Mouse (Mus musculus) 416B (cell line): ENCODE results near the gene Gm13889.
A peak's percentile ranks its signal among the peaks of the same experiment; 100 is the strongest.

Experiments
- DNase-seq: peaks from one replicate; pipeline ENCODE4 v3.0.0; 2011; ENCODE audit warnings: low read depth

The Gm13889 gene

GRCm38 (mm10) chr2:93957785-93958175, 779 bp upstream of the Gm13889 start:
- no peak for DNase-seq

DNA sequence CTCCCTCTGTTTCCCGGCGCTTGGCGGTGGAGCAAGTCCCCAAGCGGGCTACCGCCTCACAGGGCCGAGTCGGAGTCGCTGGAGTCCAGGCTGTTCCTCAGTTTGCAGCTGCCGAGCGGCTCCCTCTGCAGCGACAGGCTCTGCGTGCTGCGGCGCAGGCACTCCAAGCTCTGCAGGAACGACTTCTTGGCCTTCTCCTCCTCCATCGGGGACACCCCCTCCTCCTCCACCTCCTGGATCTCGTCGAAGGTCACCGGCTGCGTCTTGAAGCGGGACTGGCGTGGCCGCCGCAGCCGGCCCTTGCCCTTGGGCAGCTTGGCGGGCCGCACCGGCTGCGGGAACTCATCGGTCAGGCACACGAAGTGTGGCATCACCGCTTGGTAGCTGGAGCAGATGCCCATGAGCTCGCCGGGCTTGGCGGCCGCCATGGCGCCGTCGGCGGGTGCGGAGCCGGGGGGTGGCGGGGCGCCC, 635 bp downstream of the Gm13889 start:
- DNase-seq = no peak

GRCm38 (mm10) chr2:93955886-93956285, 1.1 kb downstream of the Gm13889 start:
- DNase-seq = no peak

DNA sequence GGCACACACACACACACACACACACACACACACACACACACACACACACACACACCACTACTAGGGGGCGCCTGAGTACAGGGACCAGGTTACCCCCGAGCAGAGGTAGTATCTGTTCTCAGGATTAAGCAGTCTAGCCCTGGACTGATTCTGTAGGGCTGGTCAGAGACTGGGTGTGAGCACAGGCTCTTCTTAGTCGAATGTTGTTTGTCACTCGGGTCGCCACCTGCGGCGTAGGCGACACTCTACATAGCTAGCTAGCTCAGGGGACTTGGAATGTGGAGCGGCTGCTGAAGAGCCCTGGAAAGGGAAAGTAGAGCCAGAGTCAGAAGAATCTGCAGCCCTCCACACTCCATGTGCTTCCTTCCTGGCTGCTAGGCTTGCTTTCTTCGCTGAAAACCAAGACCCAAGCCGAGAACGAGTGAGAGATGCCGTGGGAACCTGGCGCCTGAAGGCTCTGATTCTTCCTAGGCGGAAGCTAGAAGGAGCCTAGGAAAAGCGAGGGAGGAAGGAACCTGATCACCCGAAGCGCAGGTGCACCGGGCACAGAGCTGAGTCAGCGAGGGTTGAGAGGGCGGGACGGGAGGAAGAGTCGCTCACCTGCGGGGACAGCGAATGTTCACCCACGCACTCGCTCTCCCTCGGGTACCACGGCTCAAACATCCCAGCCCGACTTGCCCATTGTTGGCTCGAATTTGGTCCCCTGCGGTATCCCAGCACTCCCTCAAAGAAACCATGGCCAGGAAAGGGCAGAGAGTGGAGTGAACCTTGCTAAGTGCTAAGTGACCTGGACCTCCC, 2.0 kb downstream of the Gm13889 start:
- DNase-seq = no peak

DNA sequence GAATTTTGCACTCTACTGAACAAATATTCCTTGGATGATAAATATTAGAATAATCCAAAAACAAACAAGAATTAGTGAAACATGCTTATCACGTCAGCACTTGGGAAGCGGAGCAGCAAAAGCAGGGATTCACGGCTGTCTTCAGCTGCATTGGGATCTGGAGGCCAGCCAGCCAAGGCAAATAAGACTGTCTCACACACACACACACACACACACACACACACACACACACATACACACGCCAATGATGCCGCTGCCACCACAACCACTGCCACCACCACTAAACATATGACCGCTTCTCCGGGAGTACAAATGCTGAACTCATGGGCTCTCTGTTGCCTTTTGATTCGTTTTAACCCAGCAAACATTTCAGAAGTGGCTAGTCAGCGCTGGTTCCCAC, 3.3 kb downstream of the Gm13889 start:
- no peak for DNase-seq

DNA sequence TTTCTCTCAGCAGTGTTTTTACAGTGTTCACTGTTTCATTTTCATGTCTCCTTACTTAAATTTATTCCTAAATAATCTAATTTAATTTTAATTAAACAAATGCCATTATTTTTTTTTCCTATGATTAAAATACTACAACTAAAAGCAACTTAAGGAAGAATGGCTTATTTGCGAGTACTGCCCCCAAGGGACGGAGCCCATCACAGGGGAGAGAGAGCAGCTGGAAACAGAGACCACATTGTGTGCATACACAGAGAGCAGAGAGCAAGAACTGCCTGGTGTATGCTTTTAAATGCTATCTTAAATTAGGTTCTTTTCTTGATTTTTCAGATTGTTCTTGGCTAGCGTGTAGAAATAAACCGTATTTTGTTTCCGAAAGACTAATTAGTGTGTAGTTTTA, 10.0 kb downstream of the Gm13889 start:
- no peak for DNase-seq

- no peak for DNase-seq
These were observed 12.1 kb downstream of the Gm13889 start for GRCm38 (mm10) chr2:93944855-93945254.

- peak; percentile 5 for DNase-seq
These were observed 12.9 kb downstream of the Gm13889 start for GRCm38 (mm10) chr2:93944099-93944498.

DNA sequence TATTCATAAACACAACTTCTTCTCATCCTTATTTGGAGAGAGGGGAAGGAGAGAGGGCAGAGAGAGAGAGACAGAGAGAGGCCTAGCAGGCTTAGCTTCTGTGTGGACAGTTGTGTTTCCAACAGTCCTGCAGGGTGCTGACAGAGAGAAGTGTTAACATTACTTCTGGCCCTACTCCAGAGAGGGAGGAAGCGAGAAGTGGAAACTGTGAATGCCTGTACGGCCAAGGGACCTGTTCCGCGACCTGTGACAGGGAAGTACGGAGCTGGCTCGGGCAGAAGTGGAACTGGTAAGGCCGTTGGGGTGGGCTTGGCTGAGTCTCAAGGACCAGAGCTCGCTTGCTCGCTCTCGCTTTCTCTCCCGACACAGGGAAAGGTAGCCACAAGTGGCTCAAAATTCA, 15.3 kb downstream of the Gm13889 start:
- no peak for DNase-seq

DNA sequence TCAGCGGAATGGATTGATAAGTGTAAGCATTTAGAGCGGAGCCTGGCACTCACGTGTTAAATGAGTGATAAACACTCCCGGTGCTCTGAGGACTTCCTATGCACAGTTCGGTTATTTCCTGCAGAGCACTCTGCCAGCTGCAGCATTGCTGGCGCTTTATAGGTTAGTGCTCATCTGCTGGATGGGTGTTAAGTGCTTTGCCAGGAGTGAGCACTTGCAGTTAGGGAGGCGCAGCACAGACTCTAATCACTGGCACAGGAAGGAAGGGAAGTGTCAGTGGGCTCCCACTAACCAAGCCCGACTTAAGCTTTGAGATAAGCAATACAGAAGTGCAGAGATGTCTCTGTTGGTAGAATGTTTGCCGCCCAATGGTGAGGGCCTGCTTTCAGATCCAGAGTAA, 18.5 kb downstream of the Gm13889 start:
- DNase-seq = peak; percentile 33

DNA sequence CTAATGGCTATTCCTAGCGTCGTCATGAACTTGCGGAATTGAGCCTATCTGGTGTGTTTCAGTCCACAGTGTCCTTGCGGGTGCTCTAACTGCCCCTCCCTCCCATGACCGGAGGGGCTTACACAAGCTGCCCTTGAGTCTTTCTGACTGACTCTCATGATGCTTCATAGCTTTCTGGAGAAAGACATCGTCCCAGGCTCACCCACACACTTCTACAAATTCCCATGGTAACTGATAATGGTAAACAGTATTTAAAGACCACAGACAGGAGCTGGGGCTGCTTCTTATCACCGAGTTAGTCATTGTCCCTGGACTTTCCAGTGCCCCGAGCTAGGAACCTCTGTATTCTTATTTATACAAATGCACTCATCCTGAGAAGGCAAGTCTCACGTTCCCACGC, 28.1 kb downstream of the Gm13889 start:
- DNase-seq = no peak

GRCm38 (mm10) chr2:93927701-93928437, 29.1 kb downstream of the Gm13889 start:
- DNase-seq = no peak

GRCm38 (mm10) chr2:93926141-93926540, 30.9 kb downstream of the Gm13889 start:
- DNase-seq = no peak

DNA sequence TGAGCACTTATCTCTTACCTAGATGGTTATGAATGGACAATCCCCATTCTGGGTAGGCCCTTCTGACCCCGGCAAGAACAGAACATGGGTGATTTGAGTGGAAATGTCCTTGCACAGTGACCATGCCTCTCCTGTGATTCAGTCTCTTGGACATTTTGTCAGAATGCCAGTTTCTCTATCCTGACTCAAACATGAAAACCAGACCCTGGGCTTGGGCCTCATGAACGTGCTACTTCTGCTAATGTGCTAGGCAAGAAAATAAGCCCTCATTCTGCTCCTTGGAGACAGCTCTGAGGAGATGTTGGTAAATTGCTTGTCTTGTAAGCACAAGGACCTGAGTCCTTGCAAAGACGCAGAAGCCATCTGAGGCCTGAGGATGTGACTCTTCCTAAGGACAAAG, 37.9 kb downstream of the Gm13889 start:
- no peak for DNase-seq

DNA sequence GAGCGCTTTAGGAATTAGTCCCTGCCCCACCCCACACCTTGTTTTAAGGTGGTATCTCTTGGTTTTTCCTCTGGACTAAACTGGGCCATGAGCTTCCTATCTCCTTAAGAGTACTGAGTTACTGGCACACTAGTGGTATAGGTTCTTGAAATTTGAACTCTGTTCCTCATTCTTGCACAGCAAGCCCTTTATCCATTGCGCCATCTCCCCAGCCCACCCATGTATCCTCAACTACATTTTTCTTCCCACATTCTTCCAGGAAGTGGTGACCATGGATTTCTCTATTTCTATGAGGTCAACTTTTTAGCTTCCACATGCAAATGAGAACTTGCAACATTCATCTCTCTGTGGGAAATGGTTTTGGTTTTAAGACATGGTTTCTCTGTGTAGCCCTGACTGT, 43.4 kb downstream of the Gm13889 start:
- peak; percentile 36 for DNase-seq

DNA sequence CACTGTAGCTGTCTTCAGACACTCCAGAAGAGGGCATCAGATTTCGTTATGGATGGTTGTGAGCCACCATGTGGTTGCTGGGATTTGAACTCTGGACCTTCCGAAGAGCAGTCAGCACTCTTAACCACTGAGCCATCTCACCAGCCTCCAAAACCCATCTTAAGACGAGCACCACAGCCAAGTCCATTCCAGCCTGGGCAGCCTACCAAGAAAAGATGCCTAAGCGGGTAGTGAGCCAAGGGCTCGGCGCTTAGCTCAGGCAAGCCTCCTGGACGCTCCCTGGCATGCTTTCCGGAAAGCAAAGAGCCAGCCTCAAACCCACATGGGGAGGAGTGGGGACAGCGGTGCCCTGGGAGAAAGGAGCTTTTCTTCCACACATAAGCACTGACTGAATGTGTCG, 45.1 kb downstream of the Gm13889 start:
- DNase-seq = no peak

DNA sequence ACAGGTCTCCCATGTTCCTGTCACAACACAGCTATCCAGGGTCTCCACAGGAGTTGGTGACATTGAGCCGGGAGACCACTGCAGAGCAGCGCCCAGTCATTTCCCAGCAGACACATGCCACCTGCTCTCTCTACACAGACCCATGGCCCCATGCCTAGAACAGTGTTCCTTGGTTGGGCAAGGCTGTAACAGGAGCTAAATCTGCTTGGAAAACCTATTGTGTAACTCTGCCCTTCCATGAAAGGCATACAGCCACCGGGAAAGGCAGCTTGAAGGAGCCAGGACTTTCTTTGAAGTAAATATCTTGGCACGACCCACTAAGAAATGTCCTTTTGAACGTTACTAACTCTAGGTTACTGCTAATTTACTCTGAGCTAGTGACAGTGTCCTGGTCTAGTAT, 47.3 kb downstream of the Gm13889 start:
- no peak for DNase-seq

DNA sequence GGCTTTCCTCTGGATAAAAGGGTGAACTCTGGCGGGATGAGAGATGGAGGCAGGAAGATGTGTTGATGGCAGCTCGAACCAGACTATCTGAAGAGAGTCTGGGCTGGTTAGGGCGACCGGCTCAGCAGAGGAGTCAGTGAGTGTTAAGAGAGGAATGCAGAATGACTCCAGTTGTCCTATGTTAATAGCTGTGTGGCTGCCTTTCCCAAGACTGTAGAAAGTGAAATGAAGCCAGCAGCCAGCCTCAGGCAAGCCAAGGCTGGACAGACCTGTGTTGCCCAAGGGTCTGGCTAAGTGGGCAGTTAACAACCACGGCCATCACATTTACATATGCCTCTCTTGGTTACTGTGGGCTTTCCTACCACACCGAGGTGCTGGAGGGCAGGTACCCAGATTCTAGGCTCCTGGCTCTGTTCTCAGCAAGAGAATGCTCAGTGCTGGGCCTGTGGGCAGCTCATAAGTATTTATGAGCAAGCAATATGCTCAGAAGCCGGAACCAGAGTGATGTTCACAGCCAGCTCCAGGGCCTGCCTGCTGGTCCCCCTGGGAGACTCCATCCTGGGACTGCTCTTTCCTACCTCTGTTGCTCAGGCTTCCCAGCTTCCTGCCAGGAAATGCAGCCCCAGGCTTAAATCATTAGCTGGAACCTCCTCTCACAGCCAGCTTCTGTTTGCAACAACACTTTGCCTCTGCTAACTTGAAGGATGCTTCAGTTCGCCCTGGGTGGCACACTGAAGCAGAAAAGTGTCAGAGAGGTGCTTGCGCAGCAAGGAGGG, 49.3 kb downstream of the Gm13889 start:
- no peak for DNase-seq

DNA sequence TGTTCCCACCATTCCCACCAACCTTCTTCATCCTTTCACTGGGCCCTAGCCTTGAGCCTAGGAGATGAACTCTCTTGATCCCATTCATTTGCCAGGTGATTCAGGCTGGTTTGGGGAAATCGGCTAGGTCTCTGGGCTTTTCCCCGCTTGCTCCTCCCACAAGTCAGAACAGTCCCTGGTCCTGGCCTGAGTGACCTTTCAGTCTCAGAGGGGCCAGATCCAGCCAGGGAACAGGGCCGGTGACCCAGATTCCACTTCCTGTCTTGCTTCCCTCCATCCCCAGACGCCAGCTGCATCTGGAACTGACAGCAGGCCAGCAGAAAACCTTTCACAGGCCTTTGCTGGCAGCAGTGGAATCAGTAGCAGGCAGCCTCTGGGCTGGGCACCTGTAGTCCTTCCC, 50.7 kb downstream of the Gm13889 start:
- DNase-seq = no peak
